Mouse (Mus musculus) left cerebral cortex, postnatal 10 days (tissue): ENCODE results near the gene Ttll5. TPM values are rescaled to one million over a fixed set of nuclear protein-coding genes. Genes with fewer than 3 reads are reported as not detected.

Experiments used
- DNase-seq, 2 experiments: peaks; one replicate each; pipeline ENCODE4 v3.0.0; 2021 to 2022; ENCODE audit warnings: low spot score in 2 of 2, mixed read lengths in 1 of 2; ENCODE audit errors: extremely low spot score in 1 of 2
- intact Hi-C: fragments of 180-260 bp; cut with DNase I; formaldehyde crosslinking; loops from one replicate; pipeline ENCODE4 v1.15.1; 2025
- total RNA-seq, 2 experiments: library from RNA; stranded (reverse); gene quantifications; 2 replicates each; pipeline ENCODE4 v1.2.3; 2021

Ttll5 gene
- total RNA-seq, 2 experiments from 2014 or later = 29.7 to 38.6 TPM

DNA sequence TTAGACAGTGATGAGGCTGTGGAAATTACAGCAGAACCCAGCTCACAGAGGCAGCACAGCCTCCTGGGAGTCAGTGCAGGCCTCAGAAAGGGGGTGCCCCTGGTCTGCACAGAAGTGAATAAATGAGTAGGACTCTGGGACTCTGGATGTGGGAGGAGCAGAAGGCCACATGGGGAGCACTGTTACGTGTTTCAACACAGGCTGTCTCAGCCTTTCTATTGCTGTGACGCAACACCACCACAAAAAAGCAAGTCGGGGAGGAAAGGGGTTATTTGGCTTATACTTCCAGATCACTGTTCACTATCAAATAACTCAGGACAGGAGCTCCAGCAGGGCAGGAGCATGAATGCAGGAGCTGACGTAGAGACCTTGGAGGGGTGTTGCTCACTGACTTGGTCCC is 271.3 kb downstream of the Ttll5 start:
- intact Hi-C loops = no loop called here
- no peak for DNase-seq

DNA sequence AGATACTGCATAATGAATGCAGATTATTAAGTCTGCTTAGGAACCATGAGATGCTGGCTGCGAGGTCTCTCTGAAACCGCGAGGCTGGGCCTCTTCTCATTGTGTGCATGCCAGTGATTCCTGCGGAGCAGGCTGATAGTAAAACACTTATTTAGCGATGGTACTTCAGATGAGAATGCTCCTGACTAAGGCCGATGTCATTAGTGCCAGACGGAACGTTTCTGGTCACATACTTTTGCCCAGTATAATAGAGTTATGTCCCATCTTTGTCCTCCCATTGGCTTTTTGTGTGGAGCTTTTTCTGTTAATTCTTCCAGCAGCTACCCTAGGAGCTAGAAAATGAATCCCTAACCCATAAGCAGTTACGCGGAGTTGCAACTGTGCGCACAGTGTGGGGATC is 273.3 kb downstream of the Ttll5 start:
- intact Hi-C loops = no loop called here
- no peak for DNase-seq

DNA sequence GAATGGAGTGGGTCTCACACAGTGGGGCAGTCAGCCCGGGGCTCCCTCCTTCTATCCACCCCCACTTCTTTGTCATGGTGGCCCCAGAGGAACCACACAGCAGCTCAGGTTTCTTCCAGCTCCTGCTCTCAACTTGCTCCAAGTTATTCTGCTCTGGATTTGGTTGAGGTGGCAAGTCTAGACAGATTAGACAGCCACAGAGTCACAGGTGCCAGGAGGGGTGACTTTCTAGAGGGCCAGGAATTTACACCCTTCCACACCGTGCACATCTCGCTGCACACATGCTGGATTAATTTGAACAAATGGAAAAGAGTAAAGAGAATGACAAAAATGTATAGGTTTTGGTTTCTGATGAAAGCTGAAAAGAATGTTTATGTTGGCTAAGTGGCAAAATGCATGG is 276.3 kb downstream of the Ttll5 start:
- no peak for DNase-seq
- intact Hi-C loops = no loop called here

DNA sequence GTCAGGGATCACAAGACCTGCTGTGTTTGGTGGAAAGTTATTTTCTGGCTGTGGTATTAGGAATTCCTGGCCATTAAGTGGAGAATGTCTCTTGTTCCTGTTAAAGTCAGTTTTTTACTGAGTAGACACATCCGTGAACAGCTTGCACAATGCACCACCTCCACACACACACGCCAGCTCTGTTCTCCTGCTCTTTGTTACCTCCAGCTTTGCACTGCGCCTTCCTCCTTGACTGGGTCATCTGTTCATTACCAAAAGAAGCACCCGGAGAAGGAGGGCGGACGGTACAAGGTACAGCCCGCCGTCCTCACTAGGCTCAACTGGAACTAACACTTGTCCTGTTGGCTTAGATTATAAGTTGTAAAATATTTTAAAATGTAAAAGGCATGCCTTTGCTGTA is 278.2 kb downstream of the Ttll5 start:
- intact Hi-C loops = no loop called here
- no peak for DNase-seq

DNA sequence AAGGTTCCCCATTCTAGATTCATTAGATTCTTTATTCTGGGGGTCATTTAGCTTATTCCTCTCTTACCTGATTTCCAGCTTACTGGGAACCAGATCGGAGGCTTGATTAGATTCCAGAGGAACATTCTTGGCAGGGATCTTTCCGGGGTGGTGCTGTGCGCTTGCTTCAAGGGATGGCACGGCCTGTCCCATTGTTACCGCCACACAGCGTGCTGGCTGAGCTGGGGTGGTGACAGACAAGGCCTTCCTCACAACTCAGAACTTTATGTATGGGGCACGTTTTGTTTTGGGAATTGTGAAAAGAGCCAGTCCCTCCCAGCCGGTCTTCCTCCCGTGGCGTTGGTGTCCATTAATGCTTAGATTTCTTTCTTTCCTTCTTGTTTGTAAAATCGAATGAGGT is 278.9 kb downstream of the Ttll5 start:
- DNase-seq = no peak
- intact Hi-C loops = no loop called here

DNA sequence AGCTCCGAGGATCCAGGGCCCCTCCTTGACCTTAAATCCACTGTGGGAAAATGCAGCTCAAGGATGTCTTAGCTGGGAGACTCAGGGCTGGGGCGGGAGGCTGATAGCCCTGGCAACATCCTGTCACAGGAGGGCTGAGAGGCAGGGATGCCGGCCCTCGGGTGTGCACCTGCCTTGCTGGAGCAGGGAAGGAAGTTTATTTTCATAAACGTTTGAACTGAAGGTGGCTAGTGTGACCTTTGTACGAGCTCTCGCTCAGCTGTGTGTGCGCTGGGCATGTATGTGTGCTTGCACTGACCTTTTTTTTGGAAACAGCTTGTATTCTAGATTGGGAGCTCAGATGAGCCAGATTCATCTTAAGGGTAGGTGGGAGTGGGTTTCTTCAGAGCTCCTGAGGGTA is 279.4 kb downstream of the Ttll5 start:
- intact Hi-C loops = no loop called here

DNA sequence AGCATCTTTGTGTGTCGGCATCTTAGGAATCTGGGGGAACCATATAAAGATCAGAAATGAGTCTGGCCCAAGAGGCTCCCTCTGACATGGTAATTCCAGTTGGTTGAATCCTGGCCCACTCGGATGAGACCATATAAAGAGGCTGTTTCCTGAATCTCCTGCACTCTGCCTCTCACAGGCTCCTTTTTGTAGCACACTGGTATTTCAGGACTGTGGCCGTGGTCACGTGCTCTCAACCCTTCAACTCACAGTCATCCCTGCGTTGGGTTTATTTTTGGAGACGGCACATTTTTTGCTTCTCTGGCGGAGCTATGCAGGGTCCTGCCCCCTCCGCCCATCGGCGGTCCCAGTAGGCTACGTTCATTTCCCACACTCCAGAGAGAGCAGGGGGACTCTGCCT is 279.8 kb downstream of the Ttll5 start:
- intact Hi-C loops = no loop called here
- peak in 1 of 2 experiments; percentile 57 for DNase-seq

More for the DNA sequence above, 279.4 kb downstream of the Ttll5 start:
- DNase-seq = peak in 1 of 2 experiments; percentile 60

DNA sequence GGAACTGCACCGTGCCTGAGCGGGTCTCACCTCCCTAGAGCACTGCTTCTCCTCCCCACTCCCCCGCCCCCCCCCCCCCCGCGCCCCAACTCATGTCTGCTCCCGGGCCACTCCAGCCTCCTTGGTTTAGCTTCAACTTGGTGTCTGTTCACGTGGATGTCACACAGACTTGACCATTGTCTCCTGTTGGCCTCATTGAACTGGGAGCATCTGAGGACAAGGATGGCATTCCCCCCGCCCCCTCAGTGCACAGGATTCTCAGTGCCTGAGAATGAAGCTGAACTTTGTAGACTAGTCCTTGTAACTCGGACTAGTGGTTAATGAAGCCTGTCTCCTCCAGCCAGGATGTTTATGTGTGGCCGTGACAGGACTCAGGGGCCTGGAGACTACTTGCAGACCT is 281.1 kb downstream of the Ttll5 start:
- intact Hi-C loops = no loop called here
- no peak for DNase-seq

DNA sequence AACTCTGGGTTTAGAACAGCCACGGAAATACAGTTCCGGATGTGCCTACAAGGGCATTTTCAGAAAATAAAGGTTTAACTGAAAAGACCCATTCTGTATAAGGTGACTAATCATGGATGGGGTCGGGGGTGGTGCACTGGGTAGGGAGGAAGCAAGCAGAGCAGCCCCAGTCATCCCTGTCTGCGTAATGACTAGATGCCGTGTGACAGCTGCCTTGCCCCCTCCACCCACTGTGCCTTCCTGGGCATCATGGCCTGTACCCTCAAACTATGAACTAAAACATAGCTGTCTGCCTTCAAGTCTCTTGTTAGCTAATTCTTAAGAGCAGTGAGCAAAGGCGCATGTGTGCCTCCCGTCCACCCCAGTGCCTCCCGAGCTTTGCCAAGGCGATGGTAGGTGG is 281.6 kb downstream of the Ttll5 start:
- intact Hi-C loops = no loop called here
- no peak for DNase-seq

DNA sequence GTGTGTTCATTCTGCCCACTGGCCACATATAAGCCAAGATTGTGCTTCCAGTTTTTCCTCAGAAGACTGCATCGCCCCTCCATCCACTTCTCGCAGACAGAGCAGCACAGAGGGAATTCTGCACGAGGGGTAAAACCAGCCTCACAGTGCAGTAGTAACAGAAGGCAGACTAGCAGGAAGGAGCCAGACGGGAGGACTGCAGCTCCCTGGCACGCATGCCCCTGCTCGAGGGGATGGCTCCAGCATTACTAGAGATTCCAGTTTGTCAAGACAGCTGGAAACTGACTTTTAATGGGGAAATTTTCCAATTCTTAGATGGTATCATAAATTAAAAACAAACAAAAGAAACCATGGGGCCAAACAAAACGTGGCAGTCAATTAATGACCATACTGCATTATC is 283.2 kb downstream of the Ttll5 start:
- intact Hi-C loops = no loop called here
- DNase-seq = no peak

DNA sequence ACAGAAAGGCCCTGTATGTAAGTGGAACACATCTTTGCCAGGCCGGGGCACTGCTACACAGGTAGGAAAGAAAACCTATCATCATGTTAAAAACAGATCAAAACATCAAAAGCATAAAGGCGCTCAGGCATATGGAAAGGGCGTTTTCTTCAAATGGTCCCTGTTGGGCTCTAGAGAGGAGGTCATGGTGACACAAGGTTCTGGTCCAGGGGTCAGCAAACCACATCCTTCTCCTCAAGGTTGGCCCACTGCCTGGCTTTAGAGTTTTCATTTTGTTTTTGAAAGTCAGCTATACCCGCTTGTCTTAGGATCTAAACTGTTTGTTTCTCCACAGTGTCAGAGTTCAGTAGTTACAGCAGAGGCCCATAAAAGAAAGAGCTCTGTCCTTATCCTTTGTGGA is 285.1 kb downstream of the Ttll5 start:
- no peak for DNase-seq
- intact Hi-C loops = no loop called here

DNA sequence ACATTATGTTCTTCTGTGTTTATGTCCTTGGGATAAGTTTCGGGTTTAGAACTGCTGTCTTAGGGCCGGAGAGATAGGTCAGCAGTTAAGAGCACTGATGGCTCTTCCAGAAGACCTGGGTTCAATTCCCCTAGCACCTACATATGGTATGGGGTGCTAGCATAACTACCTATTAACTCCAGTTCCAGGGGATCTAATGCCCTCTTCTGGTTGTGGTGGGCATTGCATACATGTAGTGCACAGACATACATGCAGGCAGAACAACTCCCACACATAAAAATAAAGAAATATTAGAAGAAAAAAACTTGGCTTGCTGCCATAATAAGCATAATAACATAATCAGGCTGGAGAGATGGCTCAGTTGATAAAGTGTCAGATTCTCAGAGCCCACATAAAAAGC is 286.2 kb downstream of the Ttll5 start:
- intact Hi-C loops = no loop called here
- DNase-seq = no peak

Other genes starting within 250 kb of the Ttll5 start
- 10 to 100 TPM; 28.2 to 39.7 TPM for gene Jdp2, start 225.6 kb upstream of the Ttll5 start, total RNA-seq
- gene Batf, start 138.0 kb upstream of the Ttll5 start, total RNA-seq = under 1 TPM; 0.36 to 0.51 TPM
- gene Flvcr2, start 78.1 kb upstream of the Ttll5 start, total RNA-seq = 1 to 10 TPM; 2.5 to 3.5 TPM
- gene Erg28, start 109 bp upstream of the Ttll5 start, total RNA-seq = 10 to 100 TPM; 60.5 to 65.9 TPM